Mouse (Mus musculus): Measurements from ENCODE around the gene Gdpd3. TPM values are rescaled to one million over a fixed set of nuclear protein-coding genes. Genes with fewer than 3 reads are reported as not detected.

Gdpd3 gene
- 1.0 and 1.5 TPM in 2 replicates for total RNA-seq (2012; rRNA removed)
- total RNA-seq (2014; rRNA removed), result 0.63 and 1.3 TPM in 2 replicates
- polyA plus RNA-seq (2012; ENCODE audit: insufficient read length, low read depth), result 1.6 and 2.2 TPM in 2 replicates

- in situ Hi-C loops (cut with MboI; ENCODE audit: low pct_ligation_motif_present, low pct_unique_long_range_greater_than_20kb, low sequenced_read_pairs) (no loop called here), dilution Hi-C loops (cut with MboI; ENCODE audit: extremely low pct_ligation_motif_present, extremely low pct_unique_long_range_greater_than_20kb, low sequenced_read_pairs) (no loop called here)
- Histone ChIP-seq H3K9ac (ENCODE audit: insufficient read depth, low read depth) (no peak within 1 kb of the TSS), H3K27me3 (replicated peaks) (no peaks in the 10 kb centered on the region), H3K9me3 (replicated peaks; ENCODE audit: low read length) (no peaks in the 10 kb centered on the region), H3K36me3 (replicated peaks in 1 of 2; ENCODE audit: control insufficient read depth in 1 of 2, insufficient read depth in 1 of 2, low read length in 1 of 2) (peaks cover 39 to 90% of the 10 kb centered on the region in 2 experiments), H3K4me2 (ENCODE audit: insufficient read depth, low read depth, poor library complexity, severe bottlenecking) (no peak within 1 kb of the TSS), H3K4me1 (ENCODE audit: control insufficient read depth in 1 of 2, insufficient read depth in 2 of 2) (peaks cover 2 to 25% of the 10 kb centered on the region in 2 experiments; a peak in 3 of 4 replicates), H3K4me3 (replicated peaks in 1 of 3; ENCODE audit: low read depth in 2 of 3, low read length in 2 of 3, poor library complexity in 1 of 3) (no peak within 1 kb of the TSS), H3K27ac (ENCODE audit: insufficient read depth, low read depth) (no peak within 1 kb of the TSS), H3K79me2 (replicated peaks; ENCODE audit: control insufficient read depth, extremely low read depth, insufficient read depth, poor library complexity, severe bottlenecking) (no peaks in the 10 kb centered on the region)
- DNase-seq (ENCODE audit: extremely low read depth), result no peak
- TF ChIP-seq ELF1 (IDR thresholded peaks at IDR 0.05; ENCODE audit: low read depth, low read length) (no peak), CHD1 (IDR thresholded peaks at IDR 0.05; ENCODE audit: low read depth, low read length) (no peak), NRF1 (IDR thresholded peaks at IDR 0.05; ENCODE audit: low read depth, low read length) (no peak), ZKSCAN1 (IDR thresholded peaks at IDR 0.05; ENCODE audit: borderline replicate concordance, low read depth, low read length) (no peak), ETS1 (conservative IDR thresholded peaks at IDR 0.05; ENCODE audit: low read depth, low read length) (no peak), CHD2 (IDR thresholded peaks at IDR 0.05; ENCODE audit: low read length) (no peak), MEF2A (IDR thresholded peaks at IDR 0.05; ENCODE audit: borderline replicate concordance, low read depth, low read length) (no peak), ZC3H11A (IDR thresholded peaks at IDR 0.05; ENCODE audit: low read depth, low read length) (no peak), BHLHE40 (IDR thresholded peaks at IDR 0.05; ENCODE audit: low read depth, low read length) (no peak), KAT2A (IDR thresholded peaks at IDR 0.05; ENCODE audit: insufficient replicate concordance, low read length) (no peak), EP300 (IDR thresholded peaks at IDR 0.05; ENCODE audit: low read length) (no peak), POLR2AphosphoS2 (IDR thresholded peaks at IDR 0.05; ENCODE audit: low read depth, low read length) (no peak), MAX (IDR thresholded peaks at IDR 0.05; ENCODE audit: low read length) (no peak), MYC (IDR thresholded peaks at IDR 0.05; ENCODE audit: low read depth, low read length) (no peak)
Observed at GRCm38 (mm10) chr7:126766201-126766600, at the start of gene Gdpd3. TSS of gene Gdpd3 (plus strand) at chr7:126766334.

DNA sequence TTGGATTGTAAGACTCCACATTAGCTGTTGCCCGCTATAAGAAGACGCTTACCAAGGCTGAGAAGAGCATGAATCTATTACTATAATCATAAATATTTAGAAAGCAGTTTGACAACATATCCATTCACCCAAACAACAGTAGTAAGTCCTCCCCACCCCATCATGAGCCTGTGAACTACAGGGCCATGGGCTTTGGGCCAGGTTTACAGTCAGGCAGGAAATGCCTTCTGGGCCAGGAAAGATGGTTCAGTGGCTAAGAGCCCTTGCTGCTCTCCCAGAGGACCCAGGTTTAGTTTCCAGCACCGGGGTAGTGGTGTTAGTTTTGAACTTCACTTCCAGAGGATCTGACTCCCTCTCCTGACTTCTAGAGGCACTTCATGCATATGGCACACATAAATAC, 48.6 kb upstream of the Gdpd3 start:
- TF ChIP-seq NRF1 (IDR thresholded peaks at IDR 0.05; ENCODE audit: low read depth, low read length), result no peak
- no peak for TF ChIP-seq ETS1 (conservative IDR thresholded peaks at IDR 0.05; ENCODE audit: low read depth, low read length)
- no peak for TF ChIP-seq ZC3H11A (IDR thresholded peaks at IDR 0.05; ENCODE audit: low read depth, low read length)
- Histone ChIP-seq H3K4me2 (ENCODE audit: insufficient read depth, low read depth, poor library complexity, severe bottlenecking) (no peak overlapping the region), H3K4me1 (ENCODE audit: control insufficient read depth in 1 of 2, insufficient read depth in 2 of 2) (peaks cover 0 to 9% of the 10 kb centered on the region in 2 experiments; a peak in 2 of 4 replicates), H3K27ac (ENCODE audit: insufficient read depth, low read depth) (no peak overlapping the region), H3K36me3 (replicated peaks in 1 of 2; ENCODE audit: control insufficient read depth in 1 of 2, insufficient read depth in 1 of 2, low read length in 1 of 2) (no peaks in the 10 kb centered on the region), H3K27me3 (replicated peaks) (no peaks in the 10 kb centered on the region), H3K4me3 (replicated peaks in 1 of 3; ENCODE audit: low read depth in 2 of 3, low read length in 2 of 3, poor library complexity in 1 of 3) (no peak overlapping the region), H3K9me3 (replicated peaks; ENCODE audit: low read length) (peaks cover 3% of the 10 kb centered on the region), H3K9ac (ENCODE audit: insufficient read depth, low read depth) (no peak overlapping the region), H3K79me2 (replicated peaks; ENCODE audit: control insufficient read depth, extremely low read depth, insufficient read depth, poor library complexity, severe bottlenecking) (no peaks in the 10 kb centered on the region)
- in situ Hi-C loops (cut with MboI; ENCODE audit: low pct_ligation_motif_present, low pct_unique_long_range_greater_than_20kb, low sequenced_read_pairs) (loop anchor here (5.0 kb wide), 1 partner anchor 1055 kb away; no protein-coding TSS in a partner anchor), dilution Hi-C loops (cut with MboI; ENCODE audit: extremely low pct_ligation_motif_present, extremely low pct_unique_long_range_greater_than_20kb, low sequenced_read_pairs) (no loop called here)
- DNase-seq (ENCODE audit: extremely low read depth), result no peak

Data from CH12.LX (cell line).